Mouse (Mus musculus) erythroblast, adult 5-6 weeks (primary cell): ENCODE results near the gene Gm49450. TPM values are rescaled to one million over a fixed set of nuclear protein-coding genes. Genes with fewer than 3 reads are reported as not detected.

Source experiments
- ATAC-seq: replicated peaks from 2 replicates; pipeline ENCODE4 v1.8.0; 2016; ENCODE audit warnings: moderate number of reproducible peaks, mild to moderate bottlenecking, moderate TSS enrichment, inconsistent platforms; ENCODE audit not compliant: poor library complexity, low FRiP score, severe bottlenecking
- total RNA-seq, 2 experiments: library from RNA; stranded (forward) in 1 of 2; stranded (reverse) in 1 of 2; fragments of 150-400 nt in 1 of 2; fragments of 200-764, 138-1000 nt in 1 of 2; gene quantifications; 2 replicates each; pipeline versions ENCODE4 v1.2.3 to v1.2.4; 2015 to 2017; ENCODE audit warnings: low replicate concordance in 2 of 2

The Gm49450 gene
- total RNA-seq (2015; ENCODE audit: low replicate concordance) (not detected in 2 replicates), total RNA-seq (2017; ENCODE audit: low replicate concordance) (4.7 TPM in 1 of 2 replicates, not detected in the other)

DNA sequence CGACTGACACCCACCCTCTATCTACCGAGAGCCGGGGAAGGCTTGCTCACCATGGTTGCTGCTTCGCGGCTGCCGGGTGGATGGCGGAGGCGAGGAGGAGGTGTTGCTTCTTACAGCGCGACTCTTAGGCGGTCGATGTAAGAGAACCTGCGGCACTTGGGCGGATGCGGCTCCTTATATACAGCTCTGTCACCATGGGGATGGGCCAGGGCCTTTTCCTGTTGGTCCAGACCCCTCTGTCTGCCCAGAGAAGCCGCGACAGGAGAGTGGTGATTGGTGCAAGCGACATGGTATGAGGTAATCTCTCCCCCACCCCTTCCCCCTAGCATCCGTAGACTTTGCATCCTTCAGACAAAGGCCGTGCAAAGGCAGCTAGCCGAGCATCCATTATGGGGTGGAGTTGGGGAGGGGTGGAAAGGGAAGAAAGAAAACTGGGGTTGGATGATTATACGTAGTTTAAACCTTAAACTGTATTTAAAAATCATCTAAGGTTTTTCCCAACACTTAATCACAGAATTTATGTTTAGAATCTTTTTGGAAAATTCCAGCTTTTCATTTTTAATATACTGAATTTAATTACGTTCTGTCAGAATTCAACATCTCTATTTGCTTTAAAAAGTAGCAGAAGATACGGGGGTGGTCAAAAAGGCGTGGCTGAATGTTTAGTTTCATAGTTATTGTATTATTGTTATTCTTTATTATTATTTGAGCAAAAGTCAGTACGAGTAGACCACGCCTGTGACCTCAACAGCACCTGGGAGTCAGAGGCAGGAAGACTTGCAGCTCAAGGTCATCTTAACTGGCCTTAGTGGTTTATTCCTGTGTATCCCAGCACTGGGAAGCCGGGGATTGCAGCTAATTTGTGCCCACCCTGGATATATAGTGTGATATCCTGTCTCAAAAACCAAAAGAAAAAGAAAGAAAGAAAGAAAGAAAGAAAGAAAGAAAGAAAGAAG lies at the start of gene Gm49450, which contains the start of gene Tuba1a:
Gene Gm49450 (minus strand): TSS at position 151 of the 956 bp plus-strand sequence.
Gene Tuba1a (minus strand): TSS at position 303 of the 956 bp plus-strand sequence.
- ATAC-seq: peak; percentile 75

DNA sequence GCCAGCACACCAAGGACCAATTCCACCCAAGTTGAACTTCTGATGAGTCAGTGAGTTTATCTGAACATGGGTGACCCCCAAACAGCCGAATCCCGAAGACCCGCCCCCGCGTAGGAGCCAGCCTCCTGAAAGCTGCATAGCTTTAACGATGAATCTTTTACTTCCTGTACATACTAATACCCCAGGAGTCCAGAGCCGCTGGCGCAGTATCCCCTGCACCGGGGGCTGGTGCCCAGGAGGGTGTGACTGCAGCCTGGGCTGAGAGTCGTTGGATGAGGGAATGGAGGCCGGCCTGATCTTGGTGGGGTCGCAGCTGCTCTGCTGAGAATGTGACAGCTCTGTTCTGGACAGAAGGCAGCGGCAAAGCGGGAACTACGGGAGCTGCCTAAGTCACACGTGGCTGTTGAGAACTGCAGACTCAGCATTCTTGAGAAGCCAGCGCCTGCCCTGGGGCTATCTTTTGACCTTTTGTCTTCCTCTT lies 48.1 kb upstream of the Gm49450 start:
- ATAC-seq: 0 out of 2 replicates have a peak, but pooled peaks have one; percentile 11

DNA sequence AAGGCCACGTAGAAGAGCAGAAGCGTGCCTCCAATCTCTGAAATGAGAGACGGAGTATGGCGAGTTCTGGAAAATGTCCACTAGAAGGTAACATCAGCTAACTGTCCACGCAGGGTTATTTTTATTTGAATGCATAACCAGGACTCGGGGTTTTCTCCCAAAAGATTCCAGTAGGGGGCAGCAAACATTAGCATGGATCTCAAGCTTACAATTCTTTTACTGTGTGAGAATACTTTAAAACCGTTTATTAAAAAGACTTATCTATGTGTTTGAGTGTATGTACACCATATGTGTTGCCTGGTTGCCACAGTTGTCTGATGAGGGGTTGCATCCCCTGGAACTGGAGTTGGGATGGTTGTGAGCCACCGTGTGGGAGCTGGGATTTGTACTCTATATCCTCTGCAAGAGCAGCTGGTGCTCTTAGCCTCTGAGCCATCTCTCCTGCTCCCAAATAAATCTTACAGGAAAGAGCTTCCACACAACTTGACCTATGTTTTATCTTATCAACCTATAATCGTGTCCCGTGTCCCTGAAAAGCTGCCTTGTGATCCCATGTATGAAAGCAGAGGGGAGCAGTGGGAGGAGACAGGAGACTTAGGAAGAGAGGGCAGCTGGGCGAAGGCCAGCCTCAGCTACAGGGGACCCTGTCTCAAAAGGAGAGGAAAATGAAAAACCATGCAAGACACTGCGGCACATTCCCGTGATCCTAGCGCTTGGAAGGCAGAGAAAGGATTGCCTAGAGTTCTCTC lies 47.4 kb upstream of the Gm49450 start:
- peak; percentile 66 for ATAC-seq

DNA sequence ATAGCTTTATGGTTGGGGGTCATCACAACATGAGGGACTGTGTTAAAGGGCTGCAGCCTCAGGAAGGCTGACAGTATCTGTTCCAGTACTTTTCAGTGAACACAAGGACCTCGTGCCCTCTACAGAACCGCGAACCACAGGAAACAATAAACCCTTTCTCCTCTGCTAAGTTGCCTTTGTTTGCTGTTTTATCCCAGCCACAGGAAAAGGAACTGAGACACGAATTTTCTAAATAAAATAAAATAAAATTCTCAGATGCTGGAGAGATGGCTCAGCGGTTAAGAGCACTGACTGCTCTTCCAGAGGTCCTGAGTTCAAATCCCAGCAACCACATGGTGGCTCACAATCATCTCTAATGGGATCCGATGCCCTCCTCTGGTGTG lies 45.4 kb upstream of the Gm49450 start:
- ATAC-seq: no peak

DNA sequence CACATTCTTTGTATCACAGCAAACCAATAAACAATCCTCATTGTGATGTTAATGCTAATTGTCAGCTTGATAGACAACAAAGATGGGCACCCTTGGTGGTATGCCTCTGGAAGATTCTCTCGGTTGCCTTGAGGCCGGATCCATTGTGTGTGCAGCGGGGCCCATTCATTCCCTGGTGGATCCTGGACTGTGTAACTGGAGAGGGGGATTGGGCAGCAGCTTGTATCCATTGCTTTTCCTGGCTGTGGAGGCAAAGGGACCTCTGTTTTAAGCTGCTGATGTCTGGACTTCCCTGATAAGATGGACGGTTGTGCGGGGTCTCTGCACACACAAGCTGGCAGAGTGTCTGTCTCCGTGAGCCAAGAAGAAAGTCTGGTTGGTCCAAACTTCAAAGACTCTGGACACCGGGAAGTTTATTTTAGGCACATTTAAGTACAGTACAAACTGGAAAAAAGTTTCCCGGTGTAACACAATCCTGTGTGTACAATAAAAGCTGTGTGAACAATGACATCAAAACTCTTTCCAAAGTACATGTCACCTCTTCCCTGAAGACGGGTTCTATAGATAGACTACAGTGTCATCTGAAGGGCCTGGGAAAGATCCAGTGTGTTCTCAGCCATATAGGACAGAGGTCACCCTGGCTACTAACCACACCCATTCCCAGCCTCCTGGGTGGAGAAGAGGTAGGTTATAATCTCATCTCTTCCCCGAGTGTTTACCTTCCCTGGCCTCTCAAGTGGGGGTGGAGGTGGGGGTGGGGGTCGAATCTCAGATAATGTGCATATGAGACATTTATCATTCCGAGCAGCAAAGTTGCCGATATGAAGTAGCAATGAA lies 44.8 kb upstream of the Gm49450 start:
- no peak for ATAC-seq

DNA sequence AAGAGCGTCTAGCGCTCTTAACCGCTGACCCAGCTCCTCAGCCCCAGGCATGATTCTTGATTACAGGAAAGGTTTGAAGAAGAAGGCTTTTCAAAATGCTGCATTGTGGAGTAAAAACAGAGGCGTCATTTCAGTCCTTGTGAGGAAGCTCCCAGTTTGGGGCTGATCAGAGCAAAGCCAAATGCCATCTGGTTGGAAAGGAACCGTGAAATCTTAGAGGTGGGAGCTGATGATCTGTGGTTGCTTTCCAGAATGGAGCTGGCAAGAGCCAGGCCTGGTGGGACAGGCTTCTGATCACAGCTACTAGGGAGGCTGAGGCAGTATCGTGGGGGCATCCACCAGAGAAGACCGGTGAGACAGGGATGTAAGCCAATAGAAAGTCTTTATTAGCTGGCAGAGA lies 43.5 kb upstream of the Gm49450 start:
- no peak for ATAC-seq

DNA sequence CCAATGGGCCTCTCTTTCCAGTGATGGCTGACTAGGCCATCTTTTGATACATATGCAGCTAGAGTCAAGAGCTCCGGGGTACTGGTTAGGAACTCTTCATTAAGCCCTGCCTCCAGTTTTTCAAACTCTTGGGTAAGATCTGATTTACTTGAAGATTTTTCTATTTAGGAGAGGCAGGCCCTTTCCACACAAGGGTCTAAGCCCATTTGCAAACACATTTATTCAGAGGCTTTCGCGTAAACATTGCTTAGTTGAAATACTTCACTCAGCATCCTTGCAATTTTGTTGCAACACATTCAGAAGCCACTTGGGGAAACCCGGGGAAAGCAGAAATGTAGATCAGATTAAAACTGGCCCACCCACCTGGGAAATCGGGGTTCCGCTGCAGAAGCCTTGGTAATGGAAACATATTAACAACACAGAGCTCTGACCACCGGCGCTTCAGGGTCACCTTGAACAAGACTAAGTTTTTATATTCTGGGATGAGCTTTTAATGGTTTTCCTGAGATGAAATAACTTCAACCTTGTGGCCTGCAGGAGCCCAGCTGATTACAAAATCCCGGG lies 41.7 kb upstream of the Gm49450 start:
- no peak for ATAC-seq

DNA sequence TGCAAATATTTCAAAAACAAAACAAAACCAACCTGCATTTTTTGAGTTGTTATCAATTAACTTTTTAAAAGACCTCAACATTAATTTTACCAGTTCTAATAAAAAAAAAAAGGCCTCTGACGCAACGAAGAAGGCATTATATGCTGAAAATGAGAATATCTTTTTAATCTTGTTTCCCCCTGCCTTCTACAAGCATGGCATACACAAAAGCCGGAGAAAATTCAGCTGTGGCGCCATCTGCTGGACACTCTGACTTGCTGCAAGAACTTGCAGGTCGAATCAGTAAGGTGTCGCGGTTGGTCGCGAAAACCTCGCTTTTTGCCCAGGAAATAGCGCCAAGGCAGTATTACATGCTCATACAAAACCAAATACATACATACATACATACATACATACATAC lies 40.5 kb upstream of the Gm49450 start:
- peak; percentile 76 for ATAC-seq

DNA sequence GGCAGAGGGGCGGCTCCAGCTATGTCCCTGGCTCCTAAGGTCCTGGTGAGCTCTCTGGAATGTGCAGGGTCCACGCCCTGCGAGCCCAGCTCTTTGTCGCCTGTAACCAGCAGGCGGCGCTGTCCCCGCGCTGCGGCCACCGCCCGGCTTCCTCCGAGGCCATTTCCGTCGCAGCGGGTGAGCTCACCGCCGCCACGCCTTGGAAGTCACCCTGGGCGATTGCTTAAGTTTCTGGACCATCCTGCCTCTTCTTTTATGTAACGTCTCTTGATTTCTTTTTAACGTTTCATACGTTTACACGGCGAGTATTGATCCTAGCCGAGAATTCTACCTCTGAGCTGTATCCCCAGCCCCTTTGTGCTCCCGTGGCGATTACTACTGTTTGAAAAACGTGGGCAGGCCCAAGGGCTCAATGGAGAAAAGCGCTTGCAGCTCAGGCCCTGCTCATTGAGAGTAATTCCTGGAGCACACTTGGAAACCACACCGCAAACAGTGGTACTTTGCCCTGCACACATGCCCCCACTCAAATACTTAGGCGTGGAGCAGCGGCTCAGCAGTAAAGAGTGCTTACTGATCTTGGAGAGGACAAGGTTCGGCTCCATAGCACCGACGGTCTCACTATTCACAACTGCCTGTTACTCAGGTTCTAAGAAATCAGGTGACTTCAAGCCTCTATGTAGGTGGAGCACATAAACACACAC lies 39.9 kb upstream of the Gm49450 start:
- peak; percentile 96 for ATAC-seq

DNA sequence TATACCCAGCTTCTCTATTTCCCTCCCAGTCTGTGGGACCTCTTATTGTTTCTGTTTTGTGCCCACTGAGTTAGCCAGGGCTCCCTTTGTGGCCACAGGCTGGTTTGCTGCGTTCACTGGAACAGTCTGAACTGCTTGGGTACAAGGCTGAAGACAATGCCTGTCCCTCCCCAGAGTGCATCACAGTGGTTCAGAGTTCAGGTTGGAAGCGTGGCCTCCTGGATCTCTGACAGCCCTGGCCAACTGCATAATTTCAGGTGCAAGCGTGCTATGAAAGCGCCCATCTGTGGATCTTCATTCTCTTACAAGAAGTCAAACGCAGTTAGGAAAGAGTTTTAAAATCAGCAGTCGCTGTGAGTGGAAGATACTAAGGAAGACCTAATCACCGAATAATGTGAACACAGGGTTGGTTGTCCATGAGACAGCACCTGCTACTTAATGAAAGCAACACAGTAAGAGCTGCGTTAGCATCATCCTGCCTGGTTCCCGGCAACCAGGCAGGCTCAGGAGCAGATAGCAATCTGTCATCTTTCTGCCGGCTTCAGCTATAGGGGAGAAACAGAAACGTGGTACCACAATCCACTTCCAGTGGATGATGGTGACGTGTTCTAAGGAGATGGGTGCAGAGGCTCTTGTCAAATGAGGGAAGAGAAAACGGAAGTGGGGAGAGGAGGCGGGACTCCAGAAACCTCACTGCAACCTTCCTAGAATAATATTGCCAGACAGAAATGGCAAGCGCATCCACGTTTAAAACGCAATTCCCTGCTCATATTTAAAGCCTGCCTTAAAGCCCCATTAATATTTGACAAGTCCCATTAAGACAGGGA lies 38.9 kb upstream of the Gm49450 start:
- ATAC-seq: no peak

DNA sequence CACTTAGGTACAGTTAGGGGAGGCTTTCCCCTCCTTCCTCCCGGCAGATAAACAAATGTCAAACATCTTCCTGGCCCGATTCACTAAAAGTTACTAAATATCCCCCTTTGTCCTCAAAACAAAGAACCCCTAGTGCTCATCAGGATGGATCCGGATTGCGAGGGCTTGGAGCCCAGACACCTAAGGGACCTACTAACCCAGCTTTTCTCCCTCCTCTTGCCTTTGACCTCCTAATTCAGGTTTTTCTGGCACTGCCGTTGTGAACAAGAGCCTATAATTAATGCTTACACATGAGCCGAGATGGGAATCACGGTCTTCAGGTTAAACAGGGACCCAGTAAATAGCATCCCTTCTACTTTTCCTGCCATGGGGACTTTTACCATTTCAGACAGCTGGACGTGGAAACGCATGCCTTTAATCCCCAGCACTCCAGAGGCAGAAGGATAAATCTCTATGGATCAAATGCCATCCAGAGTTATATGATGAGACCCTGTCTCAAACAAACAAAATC lies 38.2 kb upstream of the Gm49450 start:
- no peak for ATAC-seq

DNA sequence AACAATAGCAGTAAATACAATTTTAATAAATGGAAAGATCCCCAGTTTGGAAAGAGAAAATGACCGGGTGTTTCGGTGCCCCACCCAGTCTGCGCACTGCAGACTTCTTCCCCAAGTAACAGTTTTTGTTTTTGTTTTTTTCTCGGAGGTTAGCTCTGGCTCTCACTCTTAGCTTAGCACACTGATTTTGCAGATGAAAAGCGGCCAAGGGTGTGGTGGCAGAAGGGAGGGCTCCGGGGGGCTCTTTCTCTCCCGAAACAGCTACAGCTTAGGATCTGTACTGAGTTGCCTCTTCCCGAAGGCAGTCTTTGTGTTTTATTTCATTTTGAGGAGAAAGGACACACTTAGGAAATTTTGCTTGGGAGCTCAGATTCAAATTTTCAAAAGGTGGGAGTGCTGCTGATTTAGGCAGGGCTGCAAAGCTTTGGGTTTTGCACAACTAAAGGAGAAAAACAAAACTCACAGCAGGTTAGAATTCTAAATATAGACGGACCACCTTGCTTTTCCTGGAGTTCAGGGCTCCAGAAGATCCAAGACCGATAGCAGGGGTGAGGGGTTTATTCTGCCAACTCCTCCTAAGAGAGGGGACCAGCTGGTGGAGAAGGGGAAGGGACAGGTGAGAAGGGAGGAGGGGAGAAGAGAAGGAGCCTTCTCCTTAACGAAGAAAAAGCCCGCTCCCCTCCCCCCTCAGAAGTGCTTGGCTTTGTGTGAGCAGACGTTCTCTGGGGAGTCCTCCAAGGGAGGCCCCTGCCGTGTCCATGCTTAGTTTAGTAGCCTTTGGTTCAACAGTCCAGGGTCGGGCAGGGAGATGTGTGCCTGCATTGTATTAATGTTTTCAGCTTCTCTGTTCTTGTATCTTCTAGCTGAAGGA lies 37.6 kb upstream of the Gm49450 start:
- ATAC-seq: no peak

DNA sequence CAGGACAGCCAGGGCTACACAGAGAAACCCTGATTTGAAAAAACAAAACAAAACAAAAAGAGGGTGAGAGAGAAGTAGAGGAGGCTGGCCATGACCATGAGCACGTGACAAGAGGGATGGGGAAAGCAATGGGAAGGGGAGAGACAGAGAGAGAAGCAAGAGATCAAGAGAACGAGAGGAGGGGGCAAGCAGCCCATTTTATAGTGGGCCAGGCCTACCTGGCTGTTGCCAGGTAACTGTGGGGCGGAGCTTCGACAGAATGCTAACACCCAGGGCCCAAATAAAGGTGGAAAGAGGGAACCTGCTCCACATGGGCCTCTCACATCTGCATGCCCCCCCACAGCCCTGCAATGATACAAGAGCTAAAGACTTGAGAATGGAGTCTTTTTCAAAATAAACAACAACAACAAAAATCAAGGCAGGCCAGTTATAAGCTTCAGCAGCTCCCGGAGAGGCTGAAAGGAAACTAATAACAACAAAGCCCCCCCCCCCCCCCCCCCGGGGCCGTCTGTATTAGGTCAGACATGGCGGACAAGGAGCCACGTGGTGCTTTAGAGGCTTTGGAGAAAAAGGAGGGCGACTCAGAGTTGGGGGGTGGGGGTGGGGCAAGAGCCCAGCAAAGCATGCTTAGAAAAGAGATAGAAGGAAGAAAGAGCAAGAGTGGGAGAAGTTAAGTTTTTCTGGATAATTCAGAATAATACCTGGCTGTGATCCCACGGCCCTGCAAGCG lies 36.5 kb upstream of the Gm49450 start:
- no peak for ATAC-seq

DNA sequence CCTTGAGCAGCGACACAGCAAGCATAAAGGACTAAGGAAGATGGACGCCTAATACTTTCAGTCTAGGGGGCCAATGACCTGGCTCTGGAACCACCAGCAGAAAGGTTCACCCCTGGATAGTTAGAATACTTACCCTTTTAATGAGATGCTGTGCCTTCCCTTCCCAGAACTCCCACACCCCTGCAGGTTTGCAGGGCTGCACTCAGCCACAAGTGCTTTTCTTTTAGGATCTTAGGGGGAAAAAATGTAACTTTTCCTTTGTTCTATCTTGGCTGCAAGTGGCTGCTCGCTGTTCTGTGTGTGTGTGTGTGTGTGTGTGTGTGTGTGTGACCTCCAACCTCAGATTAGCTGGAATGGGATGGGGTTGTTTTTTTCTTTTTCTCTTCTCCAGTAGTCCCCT lies 35.4 kb upstream of the Gm49450 start:
- no peak for ATAC-seq

DNA sequence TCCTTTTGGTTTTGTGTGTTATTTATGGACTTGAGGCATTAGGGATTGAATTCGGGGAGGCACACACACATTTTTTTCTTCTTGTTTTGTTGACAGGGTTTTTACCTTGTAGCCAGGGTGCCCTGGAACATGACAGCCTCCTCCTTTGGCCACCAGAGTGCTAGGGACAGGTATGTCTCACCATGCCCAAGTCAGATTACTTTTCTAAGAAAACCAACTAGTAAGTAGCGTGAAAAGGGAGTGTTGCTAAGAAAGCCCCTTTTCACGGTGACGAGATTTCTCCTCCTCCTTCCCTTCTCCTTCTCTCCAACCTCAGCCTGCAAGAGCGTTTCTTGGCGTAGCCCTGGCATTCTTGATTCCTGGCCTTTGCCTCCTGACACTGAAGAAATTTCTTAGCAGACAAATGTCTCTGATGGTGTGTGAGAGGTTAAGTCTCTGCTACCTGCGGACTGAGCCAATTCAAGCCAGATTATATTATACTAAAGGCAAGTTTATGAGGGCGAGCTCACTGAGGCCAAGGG lies 34.4 kb upstream of the Gm49450 start:
- ATAC-seq: no peak

DNA sequence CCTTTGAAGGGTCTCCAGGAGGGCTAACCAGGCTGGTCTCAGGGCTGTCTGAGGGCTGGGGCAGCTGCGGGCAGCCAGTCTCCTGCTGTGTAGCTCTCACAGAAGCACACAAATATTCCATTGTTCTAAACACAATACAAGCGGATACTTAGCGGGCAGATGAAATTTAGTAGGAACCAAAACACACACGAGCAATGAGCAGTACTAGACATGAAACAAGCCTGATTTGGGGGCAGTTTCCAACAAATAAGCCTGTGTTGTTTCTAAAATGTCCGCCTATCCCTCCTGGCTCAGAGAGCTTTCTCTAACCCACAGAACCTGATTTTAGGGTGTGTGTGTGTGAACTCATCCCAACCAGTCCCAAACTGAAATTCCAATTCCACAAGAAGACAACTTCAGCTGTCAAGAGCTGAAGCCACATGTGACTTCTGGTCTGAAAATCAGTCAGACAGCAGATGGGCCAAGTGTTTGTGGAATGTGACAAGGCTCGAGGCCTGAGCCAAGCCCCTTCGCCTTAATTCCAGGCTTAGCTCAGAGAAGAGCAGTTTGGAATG lies 33.8 kb upstream of the Gm49450 start:
- ATAC-seq: no peak
